Mouse (Mus musculus): ENCODE results near the gene Hmgcs1. TPM values are rescaled to one million over a fixed set of nuclear protein-coding genes. Genes with fewer than 3 reads are reported as not detected.

Hmgcs1 gene
- total RNA-seq, 1 experiment: 58.6 TPM

GRCm38 (mm10) chr13:119681161-119681560 lies 9.0 kb upstream of the Hmgcs1 start:
- Histone ChIP-seq H3K4me3 (ENCODE audit: insufficient read depth in 1 of 2, low read depth in 1 of 2, low read length in 2 of 2, poor library complexity in 1 of 2, severe bottlenecking in 1 of 2) (no peak overlapping the region), H3K36me3 (ENCODE audit: control insufficient read depth, insufficient read depth, low read length, poor library complexity, severe bottlenecking) (no peaks in the 10 kb centered on the region), H3K4me1 (ENCODE audit: control insufficient read depth in 2 of 2, insufficient read depth in 2 of 2, low read length in 2 of 2, poor library complexity in 1 of 2) (no peaks in the 10 kb centered on the region), H3K9ac (ENCODE audit: insufficient read depth, low read depth, low read length, poor library complexity, severe bottlenecking) (no peak overlapping the region), H3K9me3 (ENCODE audit: control insufficient read depth, insufficient read depth, low read depth, low read length) (no peaks in the 10 kb centered on the region), H3K27ac (ENCODE audit: insufficient read depth, low read depth, low read length, poor library complexity, severe bottlenecking) (no peak overlapping the region)
- in situ Hi-C loops (cut with MboI; ENCODE audit: low sequenced_read_pairs in 2 of 2, unreplicated experiment in 2 of 2): no loop called here
- TF ChIP-seq ZNF384 (IDR thresholded peaks at IDR 0.05; ENCODE audit: low read depth, low read length): no peak
- no peak for TF ChIP-seq HCFC1 (IDR thresholded peaks at IDR 0.05; ENCODE audit: borderline replicate concordance, insufficient read depth, low read length)
- TF ChIP-seq ZC3H11A (IDR thresholded peaks at IDR 0.05; ENCODE audit: borderline replicate concordance, low read depth, low read length): no peak
- TF ChIP-seq MAFK (IDR thresholded peaks at IDR 0.05; ENCODE audit: insufficient read depth, low read depth, low read length): no peak
- no peak for TF ChIP-seq CHD2 (IDR thresholded peaks at IDR 0.05; ENCODE audit: low read depth, low read length)
- no peak for DNase-seq (ENCODE audit: low read depth, low spot score)

GRCm38 (mm10) chr13:119684416-119685177 lies 5.6 kb upstream of the Hmgcs1 start:
- no peak for DNase-seq (ENCODE audit: low read depth, low spot score)
- Histone ChIP-seq H3K4me3 (ENCODE audit: insufficient read depth in 1 of 2, low read depth in 1 of 2, low read length in 2 of 2, poor library complexity in 1 of 2, severe bottlenecking in 1 of 2) (no peak overlapping the region), H3K4me1 (ENCODE audit: control insufficient read depth in 2 of 2, insufficient read depth in 2 of 2, low read length in 2 of 2, poor library complexity in 1 of 2) (no peaks in the 10 kb centered on the region; a peak in 1 of 4 replicates), H3K36me3 (ENCODE audit: control insufficient read depth, insufficient read depth, low read length, poor library complexity, severe bottlenecking) (no peaks in the 10 kb centered on the region), H3K9me3 (ENCODE audit: control insufficient read depth, insufficient read depth, low read depth, low read length) (no peaks in the 10 kb centered on the region), H3K9ac (ENCODE audit: insufficient read depth, low read depth, low read length, poor library complexity, severe bottlenecking) (no peak overlapping the region), H3K27ac (ENCODE audit: insufficient read depth, low read depth, low read length, poor library complexity, severe bottlenecking) (no peak overlapping the region)
- TF ChIP-seq CHD2 (IDR thresholded peaks at IDR 0.05; ENCODE audit: low read depth, low read length) (no peak), ZNF384 (IDR thresholded peaks at IDR 0.05; ENCODE audit: low read depth, low read length) (no peak), ZC3H11A (IDR thresholded peaks at IDR 0.05; ENCODE audit: borderline replicate concordance, low read depth, low read length) (no peak), MAFK (IDR thresholded peaks at IDR 0.05; ENCODE audit: insufficient read depth, low read depth, low read length) (no peak), HCFC1 (IDR thresholded peaks at IDR 0.05; ENCODE audit: borderline replicate concordance, insufficient read depth, low read length) (no peak)
- in situ Hi-C loops (cut with MboI; ENCODE audit: low sequenced_read_pairs in 2 of 2, unreplicated experiment in 2 of 2): no loop called here

GRCm38 (mm10) chr13:119689709-119690038 lies 505 bp upstream of the Hmgcs1 start:
- TF ChIP-seq ZC3H11A (IDR thresholded peaks at IDR 0.05; ENCODE audit: borderline replicate concordance, low read depth, low read length) (no peak), HCFC1 (IDR thresholded peaks at IDR 0.05; ENCODE audit: borderline replicate concordance, insufficient read depth, low read length) (no peak)
- in situ Hi-C loops (cut with MboI; ENCODE audit: low sequenced_read_pairs in 2 of 2, unreplicated experiment in 2 of 2): no loop called here
- no peak overlapping the region; the same call in 1 of the 2 replicates for H3K27ac ChIP-seq (ENCODE audit: insufficient read depth, low read depth, low read length, poor library complexity, severe bottlenecking)

GRCm38 (mm10) chr13:119690876-119691620 lies 869 bp downstream of the Hmgcs1 start:
- H3K4me1 ChIP-seq (ENCODE audit: control insufficient read depth in 2 of 2, insufficient read depth in 2 of 2, low read length in 2 of 2, poor library complexity in 1 of 2): peaks cover 4 to 5% of the 10 kb centered on the region in 2 experiments; a peak in 3 of 4 replicates
- DNase-seq (ENCODE audit: low read depth, low spot score): no peak
- H3K9ac ChIP-seq (ENCODE audit: insufficient read depth, low read depth, low read length, poor library complexity, severe bottlenecking): peak overlapping the region; percentile 94
- no peaks in the 10 kb centered on the region for H3K9me3 ChIP-seq (ENCODE audit: control insufficient read depth, insufficient read depth, low read depth, low read length)
- TF ChIP-seq HCFC1 (IDR thresholded peaks at IDR 0.05; ENCODE audit: borderline replicate concordance, insufficient read depth, low read length): no peak
- no peak for TF ChIP-seq CHD2 (IDR thresholded peaks at IDR 0.05; ENCODE audit: low read depth, low read length)
- no peak for TF ChIP-seq MAFK (IDR thresholded peaks at IDR 0.05; ENCODE audit: insufficient read depth, low read depth, low read length)
- TF ChIP-seq ZNF384 (IDR thresholded peaks at IDR 0.05; ENCODE audit: low read depth, low read length): no peak
- no peak for TF ChIP-seq ZC3H11A (IDR thresholded peaks at IDR 0.05; ENCODE audit: borderline replicate concordance, low read depth, low read length)
- peaks cover 5% of the 10 kb centered on the region; the same call in 1 of the 2 replicates for H3K36me3 ChIP-seq (ENCODE audit: control insufficient read depth, insufficient read depth, low read length, poor library complexity, severe bottlenecking)
- H3K27ac ChIP-seq (ENCODE audit: insufficient read depth, low read depth, low read length, poor library complexity, severe bottlenecking): peak overlapping the region; percentile 93
- H3K4me3 ChIP-seq (ENCODE audit: insufficient read depth in 1 of 2, low read depth in 1 of 2, low read length in 2 of 2, poor library complexity in 1 of 2, severe bottlenecking in 1 of 2): peak overlapping the region; percentile 87 to 94
- in situ Hi-C loops (cut with MboI; ENCODE audit: low sequenced_read_pairs in 2 of 2, unreplicated experiment in 2 of 2): no loop called here

More at GRCm38 (mm10) chr13:119689709-119690038, 505 bp upstream of the Hmgcs1 start:
- Histone ChIP-seq H3K4me1 (ENCODE audit: control insufficient read depth in 2 of 2, insufficient read depth in 2 of 2, low read length in 2 of 2, poor library complexity in 1 of 2) (peaks cover 0 to 2% of the 10 kb centered on the region in 2 experiments; a peak in 1 of 4 replicates), H3K36me3 (ENCODE audit: control insufficient read depth, insufficient read depth, low read length, poor library complexity, severe bottlenecking) (no peaks in the 10 kb centered on the region), H3K9ac (ENCODE audit: insufficient read depth, low read depth, low read length, poor library complexity, severe bottlenecking) (no peak overlapping the region), H3K9me3 (ENCODE audit: control insufficient read depth, insufficient read depth, low read depth, low read length) (no peaks in the 10 kb centered on the region), H3K4me3 (ENCODE audit: insufficient read depth in 1 of 2, low read depth in 1 of 2, low read length in 2 of 2, poor library complexity in 1 of 2, severe bottlenecking in 1 of 2) (peak overlapping the region in 1 of 2 experiments; percentile 70; a peak in 2 of 4 replicates)
- no peak for DNase-seq (ENCODE audit: low read depth, low spot score)

Measured in ES-E14 (cell line).